Mouse (Mus musculus) Patski (cell line): ENCODE measurements around the gene Nkx2-3. TPM values are rescaled to one million over a fixed set of nuclear protein-coding genes. Genes with fewer than 3 reads are reported as not detected.

ENCODE experiments used
- ATAC-seq: fragments of 100-300 bp; one replicate; pipeline ENCODE4 v1.8.0; 2021
- CTCF ChIA-PET: fragments of 350-600 bp; sonication (Branson Sonifier 250); formaldehyde crosslinking; loops from one replicate; lab custom pipeline; 2022; ENCODE audit warnings: inconsistent platforms; lab: Charles Lee
- POLR2A ChIA-PET: fragments of 350-600 bp; sonication (Branson Sonifier 250); formaldehyde crosslinking; loops from one replicate; lab custom pipeline; 2022; ENCODE audit warnings: antibody characterized with exemption, inconsistent platforms; lab: Charles Lee
- DNase-seq: peaks from one replicate; pipeline ENCODE4 v3.0.0-alpha.2; 2011; ENCODE audit warnings: low read depth, low spot score
- H3K27me3 ChIP-seq: fragments of 371-371 bp; one replicate; pipeline ENCODE4 v1.5.1; 2021
- CTCF ChIP-seq: fragments of 100-300 bp; IDR thresholded peaks from one replicate; pipeline ENCODE4 v1.5.1; 2021
- in situ Hi-C: fragments of 300-500 bp; cut with MboI; formaldehyde crosslinking; loops from 3 replicates; pipeline ENCODE4 v1.11.1; 2018; ENCODE audit warnings: low pct_unique_long_range_greater_than_20kb, mixed read lengths
- polyA plus RNA-seq: library from polyadenylated mRNA; unstranded; gene quantifications from one replicate; pipeline ENCODE4 v1.2.3, GENCODE M21; 2021

Gene Nkx2-3
- polyA plus RNA-seq: 0.14 TPM

- DNase-seq (no peak), ATAC-seq (no peak)
- TF ChIP-seq CTCF: no peak
- ChIA-PET POLR2A (no interaction called here), CTCF (interaction anchor here (3.2 kb wide), 1 partner anchor 11 kb away, joined by 13 read pairs; no protein-coding TSS in a partner anchor)
- no peaks in the 10 kb centered on the region for H3K27me3 ChIP-seq
- in situ Hi-C loops: loop anchor here (25.0 kb wide), 1 partner anchor 825 kb away; the partner anchor contains the start of gene Hps1
These were observed at the start of gene Nkx2-3 for GRCm38 (mm10) chr19:43612051-43612450. Nkx2-3 (plus strand) TSS chr19:43612325.

- ChIA-PET POLR2A (interaction anchor here (1.2 kb wide), 1 partner anchor 13 kb away, joined by 3 read pairs; no protein-coding TSS in a partner anchor), CTCF (interaction anchor here (0.9 to 4.5 kb wide), 4 partner anchors 9 to 61 kb away, joined by 3 to 21 read pairs (median 7); no protein-coding TSS in a partner anchor)
- no peak for ATAC-seq
- no peaks in the 10 kb centered on the region for H3K27me3 ChIP-seq
- DNase-seq: no peak
- in situ Hi-C loops: no loop called here
- TF ChIP-seq CTCF: no peak
These were observed 49.0 kb upstream of the Nkx2-3 start for GRCm38 (mm10) chr19:43563166-43563565.

GRCm38 (mm10) chr19:43568298-43568697 is 43.8 kb upstream of the Nkx2-3 start:
- POLR2A ChIA-PET: no interaction called here
- CTCF ChIA-PET: interaction anchor here (0.7 to 3.0 kb wide), 8 partner anchors 8 to 56 kb away, joined by 3 to 28 read pairs (median 5); no protein-coding TSS in a partner anchor
- DNase-seq (no peak), ATAC-seq (no peak)
- in situ Hi-C loops: no loop called here
- no peaks in the 10 kb centered on the region for H3K27me3 ChIP-seq
- peak; percentile 50 for TF ChIP-seq CTCF

DNA sequence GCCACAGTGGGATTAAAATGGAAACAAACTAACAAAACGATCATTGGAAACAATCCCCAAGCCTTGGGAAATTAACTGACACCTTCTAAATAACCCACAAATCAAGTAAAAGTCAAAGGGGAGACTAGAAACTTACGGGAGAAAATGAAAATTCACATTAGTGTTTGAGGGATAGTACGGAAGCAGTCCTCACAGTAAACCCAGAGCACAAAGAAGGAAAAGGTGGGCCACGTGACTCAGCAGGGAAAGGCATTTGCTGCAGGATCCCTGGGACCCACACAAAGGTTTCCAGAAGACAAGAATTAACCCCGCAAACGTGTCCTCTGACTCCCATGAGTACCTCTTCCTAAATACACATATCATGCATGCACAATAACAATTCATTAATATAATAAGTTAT is 43.0 kb upstream of the Nkx2-3 start:
- no peak for TF ChIP-seq CTCF
- DNase-seq (no peak), ATAC-seq (no peak)
- ChIA-PET POLR2A (no interaction called here), CTCF (interaction anchor here (0.7 to 3.0 kb wide), 4 partner anchors 9 to 55 kb away, joined by 3 to 28 read pairs (median 6); no protein-coding TSS in a partner anchor)
- H3K27me3 ChIP-seq: no peaks in the 10 kb centered on the region
- in situ Hi-C loops: no loop called here

DNA sequence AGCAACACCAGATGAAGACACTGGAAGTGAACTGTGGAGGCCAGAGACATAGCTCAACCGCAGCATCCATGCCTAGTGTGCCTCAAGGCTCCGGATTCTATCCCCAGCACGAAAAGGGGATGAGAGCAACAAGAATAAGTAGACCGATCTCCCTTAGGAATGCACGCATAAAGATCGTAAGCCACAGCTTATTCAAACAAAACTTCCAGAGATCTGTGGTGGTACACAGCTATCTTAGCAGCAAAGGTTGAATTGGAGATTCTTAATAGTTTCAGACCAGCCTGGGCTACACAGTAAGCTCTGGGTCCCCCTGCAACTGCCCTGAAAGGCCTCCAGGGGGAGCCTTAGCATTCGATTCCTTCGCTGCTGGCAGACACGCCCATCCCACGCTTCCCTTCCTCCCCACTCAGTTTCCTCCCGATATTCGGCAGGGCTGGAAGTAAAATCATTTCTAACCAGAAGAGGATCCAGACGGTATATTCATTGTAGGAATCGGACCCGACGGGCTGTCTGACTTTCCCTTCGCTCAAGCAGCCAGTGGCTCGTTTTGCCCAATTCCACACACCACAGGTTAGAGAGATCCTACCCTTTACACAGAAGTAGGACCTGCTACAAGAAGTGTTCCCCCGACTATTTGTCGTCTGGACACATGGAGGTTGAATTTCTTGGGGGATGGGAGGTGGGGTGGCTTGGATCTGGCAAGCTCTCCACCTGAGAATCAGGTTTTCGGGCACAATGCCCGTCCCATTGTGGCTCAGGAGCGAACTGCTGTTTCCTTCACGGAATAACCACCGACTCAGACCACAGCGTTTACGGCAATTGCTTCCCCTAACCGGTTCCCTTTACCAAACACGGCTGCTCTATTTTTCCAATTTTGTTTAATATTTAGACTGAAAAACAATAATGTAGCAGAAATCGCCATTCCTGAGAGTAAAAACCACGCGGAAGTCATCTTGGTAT is 41.0 kb upstream of the Nkx2-3 start:
- in situ Hi-C loops: loop anchor here (5.0 to 10.0 kb wide), 2 partner anchors 51 to 76 kb away; no protein-coding TSS in a partner anchor
- peak; percentile 88 for TF ChIP-seq CTCF
- ChIA-PET POLR2A (interaction anchor here (1.4 kb wide), 1 partner anchor 52 kb away, joined by 5 read pairs; no protein-coding TSS in a partner anchor), CTCF (interaction anchor here (0.9 to 4.9 kb wide), 9 partner anchors 8 to 53 kb away, joined by 4 to 30 read pairs (median 9); no protein-coding TSS in a partner anchor)
- H3K27me3 ChIP-seq: no peaks in the 10 kb centered on the region
- DNase-seq (no peak), ATAC-seq (no peak)

DNA sequence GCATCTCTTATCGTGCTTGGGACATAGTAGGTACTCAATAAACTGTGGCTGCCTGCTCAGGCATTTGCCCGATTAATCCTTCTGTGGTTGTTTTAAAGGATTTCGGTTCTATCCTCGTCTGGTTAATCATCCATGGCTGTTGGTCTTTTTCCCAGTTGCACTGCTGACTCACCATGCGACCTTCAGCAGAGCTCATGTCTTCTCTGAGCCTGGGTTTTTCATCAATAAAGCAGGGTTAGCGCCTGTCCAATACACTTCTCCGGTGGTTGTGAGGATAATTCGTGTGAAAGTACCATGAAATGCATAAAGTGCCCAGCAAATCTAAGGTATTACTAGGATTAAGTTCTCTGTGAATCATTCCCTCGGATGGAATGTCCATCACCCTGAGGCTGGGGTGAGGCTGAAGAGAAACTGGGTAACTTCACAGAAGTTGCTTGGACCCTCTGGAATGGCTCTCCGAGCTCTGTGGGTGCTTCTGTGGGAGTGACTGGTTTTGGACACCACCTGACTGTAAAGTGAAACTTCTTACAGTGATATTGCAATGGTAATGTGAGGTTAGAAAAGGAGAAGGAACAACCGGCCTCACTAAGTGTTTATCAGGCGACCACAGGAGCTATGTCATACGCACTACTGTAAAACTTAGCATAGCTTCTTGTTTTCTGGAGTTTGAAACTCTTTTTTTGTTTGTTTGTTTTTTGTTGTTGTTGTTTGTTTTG is 32.9 kb upstream of the Nkx2-3 start:
- peak; percentile 99 for DNase-seq
- TF ChIP-seq CTCF: no peak
- no peaks in the 10 kb centered on the region for H3K27me3 ChIP-seq
- CTCF ChIA-PET: interaction anchor here (1.3 to 5.5 kb wide), 6 partner anchors 8 to 48 kb away, joined by 3 to 44 read pairs (median 6); no protein-coding TSS in a partner anchor
- in situ Hi-C loops: loop anchor here (10.0 kb wide), 1 partner anchor 84 kb away; no protein-coding TSS in a partner anchor
- POLR2A ChIA-PET: interaction anchor here (0.5 to 1.4 kb wide), 4 partner anchors 27 to 1435 kb away, joined by 3 to 4 read pairs (median 4); partner anchors contain the start of gene Lzts2
- peak; percentile 96 for ATAC-seq

DNA sequence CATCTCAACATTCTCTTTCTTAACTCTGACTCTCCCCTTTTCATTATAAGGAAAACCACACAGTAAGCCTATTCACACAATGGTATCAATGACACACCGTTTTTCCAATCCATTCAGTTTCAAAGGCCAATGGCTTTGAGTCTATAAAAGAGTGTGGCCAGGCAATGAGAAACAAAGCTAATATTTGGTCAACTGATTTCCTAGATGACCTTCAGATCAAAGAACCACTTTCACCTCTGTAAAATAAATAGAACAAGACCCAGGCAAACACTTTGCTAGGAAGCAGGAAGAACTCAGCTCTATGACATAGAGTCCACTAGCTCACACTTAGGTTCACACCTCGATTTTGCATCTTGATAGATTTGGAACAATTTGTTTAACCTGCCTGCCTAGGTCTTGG is 30.9 kb upstream of the Nkx2-3 start:
- ChIA-PET POLR2A (no interaction called here), CTCF (interaction anchor here (1.0 to 5.5 kb wide), 5 partner anchors 13 to 51 kb away, joined by 3 to 44 read pairs (median 4); no protein-coding TSS in a partner anchor)
- TF ChIP-seq CTCF: no peak
- ATAC-seq (no peak), DNase-seq (no peak)
- H3K27me3 ChIP-seq: no peaks in the 10 kb centered on the region
- in situ Hi-C loops: no loop called here

- ATAC-seq (no peak), DNase-seq (no peak)
- no peaks in the 10 kb centered on the region for H3K27me3 ChIP-seq
- CTCF ChIA-PET: interaction anchor here (2.7 to 5.5 kb wide), 2 partner anchors 17 to 40 kb away, joined by 8 to 44 read pairs; no protein-coding TSS in a partner anchor
- TF ChIP-seq CTCF: no peak
- POLR2A ChIA-PET: no interaction called here
- in situ Hi-C loops: no loop called here
These were observed 28.9 kb upstream of the Nkx2-3 start for GRCm38 (mm10) chr19:43583192-43583591.

GRCm38 (mm10) chr19:43583595-43583994 is 28.5 kb upstream of the Nkx2-3 start:
- POLR2A ChIA-PET: no interaction called here

More at GRCm38 (mm10) chr19:43583595-43583994, 28.5 kb upstream of the Nkx2-3 start:
- DNase-seq (no peak), ATAC-seq (no peak)
- in situ Hi-C loops: no loop called here
- CTCF ChIA-PET: interaction anchor here (2.7 to 5.5 kb wide), 2 partner anchors 17 to 40 kb away, joined by 8 to 44 read pairs; no protein-coding TSS in a partner anchor
- TF ChIP-seq CTCF: no peak
- H3K27me3 ChIP-seq: no peaks in the 10 kb centered on the region
